Mouse (Mus musculus) cerebellum, adult 2 months (tissue): Measurements from ENCODE around the gene Rasgef1a.

Experiments
- CTCF ChIP-seq: fragments of 200-500 bp; IDR thresholded peaks from 2 replicates; pipeline ENCODE4 v1.5.1; 2011; ENCODE audit warnings: low read depth, mild to moderate bottlenecking, control low read depth, low read length, moderate library complexity, borderline replicate concordance; ENCODE audit not compliant: insufficient read depth
- POLR2A ChIP-seq: fragments of 200-500 bp; IDR thresholded peaks from 2 replicates; pipeline ENCODE4 v1.6.1; 2011; ENCODE audit warnings: low read length, control low read depth, borderline replicate concordance; ENCODE audit not compliant: insufficient read depth

DNA sequence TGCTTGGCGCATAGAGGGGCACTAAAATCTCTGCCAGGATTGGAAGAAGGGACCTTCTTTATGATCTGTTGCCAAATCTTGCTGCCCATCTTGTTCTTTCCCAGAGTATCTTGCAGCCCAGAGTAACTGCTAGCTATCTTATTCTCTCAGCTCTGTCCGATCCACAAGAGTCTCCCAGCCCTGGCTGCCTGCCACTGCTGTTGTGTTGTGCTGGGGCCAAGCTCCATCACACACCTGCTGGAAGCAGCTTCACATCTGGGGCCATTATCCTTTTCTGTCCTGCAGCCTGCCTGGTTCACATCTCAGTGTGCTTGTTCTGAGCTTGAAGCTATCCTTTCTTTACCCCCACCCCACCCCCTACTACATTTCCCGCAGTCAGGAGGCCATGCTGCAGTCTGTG lies 65.0 kb downstream of the Rasgef1a start:
- TF ChIP-seq POLR2A (no peak), CTCF (no peak)
